Mouse (Mus musculus) gastrocnemius, adult 2 months (tissue): Measurements from ENCODE around the gene Trpc4. TPM values are rescaled to one million over a fixed set of nuclear protein-coding genes. Genes with fewer than 3 reads are reported as not detected.
A peak's percentile ranks its signal among the peaks of the same experiment; 100 is the strongest.

ENCODE experiments used
- DNase-seq: peaks from one replicate; pipeline ENCODE4 v3.0.0; 2022
- H3K27ac ChIP-seq: fragments of 200-600 bp; 2 replicates; pipeline ENCODE4 v1.8.1; 2022; ENCODE audit warnings: mild to moderate bottlenecking
- H3K4me3 ChIP-seq: fragments of 200-600 bp; 2 replicates; pipeline ENCODE4 v1.8.1; 2022; ENCODE audit warnings: mild to moderate bottlenecking, moderate library complexity
- CTCF ChIP-seq: fragments of 200-600 bp; IDR thresholded peaks from 2 replicates; pipeline ENCODE4 v1.8.1; 2022; ENCODE audit warnings: antibody characterized with exemption, mild to moderate bottlenecking, moderate library complexity
- intact Hi-C: fragments of 180-260 bp; cut with DNase I; formaldehyde crosslinking; loops from one replicate; pipeline ENCODE4 v1.15.1; 2025
- long read RNA-seq, 2 experiments: library from polyadenylated mRNA; stranded (forward); transcript quantifications; one replicate each; pipeline ENCODE4 v2.0.0; 2021
- total RNA-seq, 2 experiments: library from RNA; stranded (reverse); gene quantifications; 2 replicates each; pipeline ENCODE4 v1.2.3; 2021

The Trpc4 gene
- under 1 TPM; 0.15 to 0.17 TPM for total RNA-seq
- long read RNA-seq, experiment 1, result 0 reads
- long read RNA-seq, experiment 2, result 0 reads

DNA sequence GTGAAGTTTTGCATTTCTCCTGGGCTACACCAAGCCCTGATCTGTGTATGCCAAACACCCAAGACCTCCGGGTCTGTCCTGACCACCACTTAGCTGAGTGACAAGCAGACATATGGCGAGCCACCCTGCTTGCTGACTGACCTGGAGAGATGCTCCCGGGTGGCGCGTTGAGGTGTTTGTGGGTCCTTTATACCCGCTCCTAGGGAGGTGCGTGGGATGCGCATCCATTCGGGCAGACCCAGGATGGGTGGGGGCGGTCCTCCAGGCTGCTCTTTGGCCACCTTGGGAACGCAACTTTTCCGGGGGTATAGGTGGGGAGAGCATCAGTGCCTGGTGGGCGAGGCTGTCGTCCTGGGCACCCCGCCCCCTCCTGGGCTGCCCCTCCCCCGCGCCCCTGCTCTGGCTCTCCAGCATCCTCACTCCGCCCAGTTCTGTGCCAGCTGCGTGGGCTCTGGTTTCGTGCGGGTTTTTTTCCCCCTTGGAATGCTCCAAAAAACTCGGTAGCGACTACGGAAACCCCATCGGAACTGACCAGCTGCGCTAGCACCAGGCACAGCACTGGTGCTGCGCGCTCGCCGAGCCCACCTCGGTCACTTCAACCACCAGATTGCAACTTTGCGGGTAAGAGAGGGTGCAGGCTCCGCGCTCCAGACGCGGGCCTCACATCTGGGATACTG, at the start of gene Trpc4:
Trpc4 (plus strand) TSS at position 397 of the 677 bp plus-strand sequence.
- DNase-seq, result no peak
- peak within 1 kb of the TSS; percentile 60 for H3K4me3 ChIP-seq
- intact Hi-C loops, result no loop called here

DNA sequence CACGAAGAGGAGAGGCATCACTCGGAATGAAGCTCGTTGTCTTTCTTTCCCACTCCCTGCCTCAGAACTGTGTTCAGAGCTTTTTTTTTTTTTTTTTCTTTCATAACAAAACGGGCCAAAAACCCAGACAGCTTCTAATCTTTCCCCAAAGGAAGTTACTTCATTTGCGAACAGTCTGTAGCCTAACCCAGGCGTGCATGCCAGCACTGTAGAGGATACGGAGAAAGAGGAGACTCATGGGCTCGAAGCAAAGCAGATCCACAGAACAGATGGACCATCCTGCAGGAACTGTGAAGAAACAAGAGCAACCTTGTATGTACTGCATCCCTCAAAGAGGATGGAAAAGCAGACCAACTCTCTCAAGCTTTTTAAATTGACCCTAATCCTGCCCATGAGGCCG, 44.3 kb upstream of the Trpc4 start:
- H3K4me3 ChIP-seq, result no peak overlapping the region
- no peak for TF ChIP-seq CTCF
- DNase-seq, result no peak
- H3K27ac ChIP-seq, result no peak overlapping the region
- intact Hi-C loops, result no loop called here

More for the DNA sequence above, at the start of gene Trpc4:
- no peak for TF ChIP-seq CTCF
- H3K27ac ChIP-seq, result no peak within 1 kb of the TSS

DNA sequence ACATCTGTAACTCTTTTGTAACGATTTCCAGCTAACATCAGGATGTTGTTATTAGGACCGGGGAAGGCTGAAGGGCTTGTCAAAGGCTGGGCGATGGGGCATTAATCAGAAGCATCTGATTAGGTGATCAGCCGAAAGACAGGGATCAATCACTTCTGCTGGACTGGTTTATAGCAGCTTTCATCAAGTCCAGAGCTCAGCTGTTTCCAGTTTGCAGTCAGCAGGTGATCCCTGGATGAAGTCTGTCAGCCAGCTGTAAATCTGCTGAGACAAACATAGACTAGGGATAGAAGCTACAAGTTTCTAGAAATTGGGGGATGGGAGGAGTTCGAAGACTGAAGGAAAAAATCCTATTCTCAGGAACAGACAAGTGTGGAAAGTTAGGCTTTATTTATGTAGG, 20.5 kb upstream of the Trpc4 start:
- TF ChIP-seq CTCF, result no peak
- DNase-seq, result no peak
- intact Hi-C loops, result no loop called here
- Histone ChIP-seq H3K4me3 (no peak overlapping the region), H3K27ac (no peak overlapping the region)

DNA sequence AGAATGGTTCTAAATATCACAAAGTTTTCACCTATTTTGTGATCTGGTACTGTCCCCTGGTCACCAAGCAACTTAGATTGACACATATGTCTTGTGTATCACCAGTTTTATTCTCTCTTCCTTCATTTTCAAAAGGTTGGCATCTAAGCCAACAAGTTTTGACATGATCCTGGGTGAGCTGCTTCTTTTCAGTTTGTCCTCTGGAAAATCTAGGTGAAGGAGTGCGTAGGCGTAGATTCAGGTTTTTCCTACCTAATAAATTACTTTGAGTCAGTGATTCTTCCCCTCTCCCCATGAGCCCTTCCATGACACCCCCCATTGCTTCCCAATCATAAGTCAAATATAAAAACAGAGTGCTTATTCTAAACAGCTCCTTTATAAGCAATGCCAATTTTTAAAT, 14.5 kb upstream of the Trpc4 start:
- Histone ChIP-seq H3K27ac (no peak overlapping the region), H3K4me3 (no peak overlapping the region)
- no peak for DNase-seq
- intact Hi-C loops, result no loop called here
- TF ChIP-seq CTCF, result no peak

DNA sequence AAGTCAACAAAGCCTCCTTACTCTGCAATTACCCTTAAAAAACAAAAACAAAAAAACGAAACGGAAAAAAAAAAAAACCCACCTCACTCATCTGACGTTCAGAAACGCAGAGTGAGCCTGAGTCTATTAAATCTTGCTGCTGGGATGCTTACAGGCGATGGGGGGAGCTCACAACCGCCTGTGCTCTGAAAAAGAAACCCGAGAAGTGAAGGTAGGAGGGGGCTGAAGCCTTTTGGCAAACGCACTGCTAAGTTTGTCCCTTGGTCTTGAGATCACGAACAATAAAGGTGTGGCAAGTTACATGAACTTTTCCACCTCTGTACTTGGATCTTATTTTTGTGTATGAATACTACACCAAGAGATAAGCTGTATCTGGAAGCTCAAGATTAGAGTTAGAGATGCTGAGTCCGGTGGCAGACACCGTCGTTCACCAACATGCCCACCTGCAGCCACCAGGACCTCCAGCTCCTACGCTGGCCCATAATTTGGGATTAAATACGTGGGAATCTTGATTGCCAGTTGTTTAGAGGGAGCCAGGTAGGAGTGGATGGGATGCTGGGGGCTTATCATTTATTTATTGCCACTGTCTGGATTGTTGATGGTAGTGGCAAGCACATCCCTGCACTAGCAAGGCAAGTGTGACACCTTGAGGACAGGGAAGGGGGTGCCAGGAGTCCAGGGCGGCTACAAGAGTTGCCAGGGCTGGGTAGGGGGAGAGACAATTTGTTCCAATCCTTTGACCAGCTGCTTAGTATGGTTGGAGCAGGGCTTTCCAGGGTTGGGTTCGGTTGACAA, 794 bp upstream of the Trpc4 start:
- DNase-seq, result no peak
- intact Hi-C loops, result no loop called here
- Histone ChIP-seq H3K27ac (no peak overlapping the region), H3K4me3 (no peak overlapping the region; the same call in 1 of the 2 replicates)
- TF ChIP-seq CTCF, result peak; percentile 36; the same call in 1 of the 2 replicates

- no peak for TF ChIP-seq CTCF
- DNase-seq, result no peak
- intact Hi-C loops, result no loop called here
- H3K4me3 ChIP-seq, result peak overlapping the region; percentile 60
- H3K27ac ChIP-seq, result no peak overlapping the region
Observed at GRCm38 (mm10) chr3:54156316-54157000, 623 bp downstream of the Trpc4 start.

DNA sequence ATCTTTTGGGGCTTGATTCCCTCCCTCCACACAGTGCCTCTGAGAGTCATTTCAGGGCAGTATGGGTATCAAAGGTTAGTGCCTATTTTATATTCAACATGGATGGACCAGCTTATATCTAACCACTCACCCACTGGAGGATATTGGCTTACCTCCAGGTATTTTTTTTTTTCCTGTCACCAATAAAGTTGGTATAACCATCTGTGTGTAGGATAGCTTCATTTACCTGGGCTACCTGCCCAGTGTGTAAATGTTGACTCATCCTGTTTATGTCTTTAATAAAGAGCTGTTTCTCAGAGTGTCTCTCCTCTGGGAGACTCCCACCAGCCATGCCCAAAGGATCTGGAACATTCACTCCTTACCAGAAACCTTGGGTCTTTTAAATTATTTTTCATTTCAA, 14.9 kb downstream of the Trpc4 start:
- TF ChIP-seq CTCF, result no peak

GRCm38 (mm10) chr3:54177296-54177695, 21.5 kb downstream of the Trpc4 start:
- H3K27ac ChIP-seq, result no peak overlapping the region
- no peak for TF ChIP-seq CTCF
- no peak for DNase-seq
- intact Hi-C loops, result no loop called here
- no peak overlapping the region for H3K4me3 ChIP-seq

More for the DNA sequence above, 14.9 kb downstream of the Trpc4 start:
- intact Hi-C loops, result no loop called here
- no peak for DNase-seq
- Histone ChIP-seq H3K27ac (no peak overlapping the region), H3K4me3 (no peak overlapping the region)

GRCm38 (mm10) chr3:54190932-54191668, 35.3 kb downstream of the Trpc4 start:
- intact Hi-C loops, result no loop called here
- TF ChIP-seq CTCF, result no peak

GRCm38 (mm10) chr3:54201231-54201630, 45.4 kb downstream of the Trpc4 start:
- intact Hi-C loops, result no loop called here
- no peak for DNase-seq
- TF ChIP-seq CTCF, result no peak
- no peak overlapping the region for H3K27ac ChIP-seq
- H3K4me3 ChIP-seq, result no peak overlapping the region

More at GRCm38 (mm10) chr3:54190932-54191668, 35.3 kb downstream of the Trpc4 start:
- DNase-seq, result no peak
- H3K27ac ChIP-seq, result no peak overlapping the region
- no peak overlapping the region for H3K4me3 ChIP-seq

- TF ChIP-seq CTCF, result no peak
- intact Hi-C loops, result no loop called here
Observed at GRCm38 (mm10) chr3:54204386-54204785, 48.6 kb downstream of the Trpc4 start.

DNA sequence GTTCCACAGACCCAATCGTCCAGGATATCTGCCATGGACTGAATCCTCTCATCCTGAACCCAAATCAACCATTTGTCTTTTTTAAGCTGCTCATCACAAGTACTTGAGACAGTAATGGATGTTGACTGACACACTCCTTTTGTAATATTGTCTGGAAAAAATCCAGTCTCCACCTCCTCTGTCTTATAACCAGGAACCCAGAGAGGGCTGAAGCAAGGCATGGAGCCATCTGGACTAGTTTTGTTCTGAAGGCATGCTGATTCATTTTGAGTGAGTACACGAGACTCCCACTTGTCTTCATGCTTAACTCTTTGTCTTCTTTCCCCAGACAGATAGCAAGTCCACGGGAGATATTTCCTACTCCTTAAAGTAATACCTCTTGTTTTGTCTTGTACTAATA, 54.3 kb downstream of the Trpc4 start:
- Histone ChIP-seq H3K4me3 (no peak overlapping the region), H3K27ac (no peak overlapping the region)
- no peak for DNase-seq
- TF ChIP-seq CTCF, result no peak
- intact Hi-C loops, result no loop called here

More at GRCm38 (mm10) chr3:54204386-54204785, 48.6 kb downstream of the Trpc4 start:
- no peak overlapping the region for H3K4me3 ChIP-seq
- DNase-seq, result no peak
- H3K27ac ChIP-seq, result no peak overlapping the region
